Mouse (Mus musculus) heart, adult 9 months (tissue): ENCODE results near the gene Crat.
A peak's percentile ranks its signal among the peaks of the same experiment; 100 is the strongest.

ENCODE experiments used
- DNase-seq, 2 experiments: peaks; one replicate each; pipeline ENCODE4 v3.0.0; 2022; ENCODE audit warnings: low spot score in 2 of 2

Gene Crat

GRCm38 (mm10) chr2:30415157-30415935 lies at the start of gene Crat:
Gene Crat, minus strand, starts transcription at chr2:30415813.
- peak; percentile 97 for DNase-seq

- no peak for DNase-seq
Observed at GRCm38 (mm10) chr2:30464411-30464810, 48.8 kb upstream of the Crat start.

DNA sequence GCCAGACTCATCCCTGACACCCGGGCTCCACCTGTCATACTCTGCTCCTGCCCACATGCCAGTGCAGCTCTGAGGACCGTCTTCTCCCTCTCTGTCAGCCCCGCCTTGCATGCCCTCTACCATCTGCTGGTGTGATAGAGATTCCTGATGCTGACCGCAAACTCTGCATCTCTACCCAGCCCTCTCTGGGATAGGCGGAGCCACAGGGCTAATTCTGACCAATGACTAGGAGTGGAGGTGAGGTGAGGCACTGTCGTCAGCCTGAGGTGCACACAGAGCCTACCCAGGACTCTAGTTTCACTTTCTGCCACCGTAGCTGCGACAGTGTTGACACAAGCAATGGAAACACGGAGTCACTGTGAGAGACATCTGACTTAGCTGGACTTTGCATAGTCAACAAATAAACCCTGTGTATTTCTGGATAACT lies 48.3 kb upstream of the Crat start:
- DNase-seq: peak; percentile 78 to 84

- DNase-seq: no peak
Observed at GRCm38 (mm10) chr2:30463341-30463761, 47.7 kb upstream of the Crat start.

DNA sequence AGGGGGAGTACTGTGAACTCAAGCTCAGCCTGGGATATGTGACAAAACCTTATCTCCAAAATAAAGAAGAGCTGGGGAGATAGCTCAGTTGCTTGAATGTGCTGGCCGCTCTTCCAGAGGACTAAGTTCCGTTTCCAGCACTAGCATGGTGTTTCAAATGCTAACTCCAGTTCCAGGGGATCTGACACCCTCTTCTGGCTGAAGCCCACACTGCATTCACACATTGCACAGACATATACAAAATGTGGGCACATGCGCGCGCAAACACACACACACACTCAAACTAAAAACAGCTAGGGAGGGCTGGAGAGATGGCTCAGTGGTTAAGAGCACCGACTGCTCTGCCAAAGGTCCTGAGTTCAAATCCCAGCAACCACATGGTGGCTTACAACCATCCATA lies 43.6 kb upstream of the Crat start:
- DNase-seq: no peak

- no peak for DNase-seq
Observed at GRCm38 (mm10) chr2:30458349-30458748, 42.7 kb upstream of the Crat start.

- no peak for DNase-seq
Observed at GRCm38 (mm10) chr2:30456104-30456980, 40.7 kb upstream of the Crat start.

DNA sequence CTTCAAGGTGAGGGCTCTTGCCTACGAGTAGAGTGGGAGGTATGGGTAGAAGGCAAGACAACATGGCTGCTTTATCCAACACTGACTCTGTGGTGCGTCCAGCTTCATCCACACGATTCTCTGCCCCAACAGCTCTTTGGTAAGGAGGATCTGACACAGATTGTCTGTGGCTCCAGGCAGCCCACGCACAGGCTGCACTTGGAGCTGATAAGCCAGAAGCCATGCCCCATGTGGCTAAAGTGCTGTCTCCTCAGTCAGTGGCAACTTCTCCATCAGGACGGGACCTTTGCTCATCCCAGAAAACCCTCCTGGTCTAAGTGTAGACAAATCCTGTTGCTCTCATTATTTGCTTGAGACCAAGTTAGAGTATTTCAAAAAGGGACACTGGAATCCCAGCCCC lies 39.0 kb upstream of the Crat start:
- no peak for DNase-seq

- no peak for DNase-seq
Observed at GRCm38 (mm10) chr2:30453570-30453969, 38.0 kb upstream of the Crat start.

- DNase-seq: no peak
Observed at GRCm38 (mm10) chr2:30451525-30451924, 35.9 kb upstream of the Crat start.

- DNase-seq: no peak
Observed at GRCm38 (mm10) chr2:30450530-30450929, 34.9 kb upstream of the Crat start.

DNA sequence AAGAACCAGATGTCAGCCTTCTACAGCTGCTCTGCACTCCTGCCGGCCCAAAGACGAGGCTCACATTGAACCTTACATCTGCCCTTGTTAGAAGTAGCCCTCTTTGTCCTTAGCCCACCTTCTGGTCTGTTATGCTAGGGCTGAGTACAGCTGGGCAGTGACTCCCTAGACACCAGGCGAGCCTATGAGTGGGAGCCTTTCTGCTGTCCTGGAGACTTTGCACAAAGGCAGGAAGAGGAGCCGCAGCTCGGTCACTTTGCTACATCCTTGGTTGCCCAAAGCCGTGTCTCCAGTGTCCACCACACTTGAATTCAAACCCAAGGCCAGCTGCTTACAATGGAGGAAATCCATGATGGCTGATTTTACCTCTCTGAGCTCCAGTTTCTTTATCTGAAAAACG lies 32.8 kb upstream of the Crat start:
- no peak for DNase-seq

DNA sequence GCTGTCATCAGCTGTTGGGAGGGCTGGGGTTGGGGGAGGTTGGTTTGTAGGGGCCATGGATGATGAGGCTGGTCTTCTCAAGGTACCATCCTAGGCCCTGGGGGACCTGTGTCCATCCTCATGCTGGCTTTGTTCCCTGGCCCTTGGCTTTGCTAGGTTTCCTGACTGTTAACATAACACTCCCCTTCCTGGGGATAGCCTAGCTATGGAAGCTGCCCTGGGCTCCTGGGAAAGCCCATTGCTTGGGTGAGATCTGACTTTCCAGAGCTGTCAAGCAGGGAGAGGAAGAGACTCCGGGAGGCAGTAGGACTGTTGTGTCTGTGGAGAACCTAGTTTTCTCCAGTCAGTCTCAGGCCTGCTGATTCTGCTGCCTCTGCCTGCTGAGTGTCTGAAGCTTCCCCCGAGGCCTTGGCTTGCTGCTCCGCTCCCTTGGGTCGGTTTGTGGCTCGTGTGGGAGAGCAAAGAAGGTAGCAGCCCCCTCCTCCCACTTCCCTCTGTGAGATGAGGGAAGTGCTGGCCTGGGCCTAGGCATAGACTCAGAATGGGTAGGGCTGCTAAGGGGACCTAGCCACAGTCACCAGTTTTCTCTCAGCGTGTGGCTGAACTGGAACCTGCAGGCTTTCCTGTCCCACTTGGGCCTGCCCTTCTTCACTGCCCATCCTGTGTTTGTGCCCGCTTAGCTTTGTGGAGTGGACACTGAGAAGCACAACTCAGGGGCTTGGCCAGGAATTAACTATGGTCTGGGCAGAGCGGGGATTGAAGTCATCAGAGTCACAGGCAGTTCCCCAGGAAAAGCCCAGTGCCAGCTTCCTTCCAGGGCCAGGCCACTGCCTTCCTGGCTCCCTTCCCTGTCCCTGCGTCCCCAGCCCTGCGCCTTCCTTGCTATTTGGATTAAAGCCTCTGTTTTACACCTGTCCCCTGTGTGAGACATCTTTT lies 31.5 kb upstream of the Crat start:
- DNase-seq: no peak

GRCm38 (mm10) chr2:30445312-30445711 lies 29.7 kb upstream of the Crat start:
- DNase-seq: peak; percentile 58 to 70

- no peak for DNase-seq
Observed at GRCm38 (mm10) chr2:30444450-30444849, 28.8 kb upstream of the Crat start.

GRCm38 (mm10) chr2:30444006-30444405 lies 28.4 kb upstream of the Crat start:
- no peak for DNase-seq

DNA sequence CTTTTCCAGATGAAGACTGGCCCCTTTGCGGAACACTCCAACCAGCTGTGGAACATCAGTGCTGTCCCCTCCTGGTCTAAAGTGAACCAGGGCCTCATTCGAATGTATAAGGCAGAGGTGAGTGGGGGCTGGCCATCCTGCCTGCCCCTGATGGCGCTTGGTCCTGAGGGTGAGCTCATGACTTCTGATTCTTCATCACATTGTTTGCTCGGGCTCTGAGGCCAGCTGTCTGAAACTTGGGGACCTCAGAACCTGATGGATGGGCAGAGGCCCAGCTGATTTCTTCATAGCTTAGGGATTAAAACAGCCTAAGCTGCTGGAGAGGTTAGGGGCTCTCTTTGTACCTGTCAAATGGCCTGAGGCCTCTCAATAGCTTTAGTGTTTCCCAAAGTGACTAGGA lies 27.7 kb upstream of the Crat start:
- no peak for DNase-seq

- no peak for DNase-seq
Observed at GRCm38 (mm10) chr2:30442498-30442890, 26.9 kb upstream of the Crat start.

DNA sequence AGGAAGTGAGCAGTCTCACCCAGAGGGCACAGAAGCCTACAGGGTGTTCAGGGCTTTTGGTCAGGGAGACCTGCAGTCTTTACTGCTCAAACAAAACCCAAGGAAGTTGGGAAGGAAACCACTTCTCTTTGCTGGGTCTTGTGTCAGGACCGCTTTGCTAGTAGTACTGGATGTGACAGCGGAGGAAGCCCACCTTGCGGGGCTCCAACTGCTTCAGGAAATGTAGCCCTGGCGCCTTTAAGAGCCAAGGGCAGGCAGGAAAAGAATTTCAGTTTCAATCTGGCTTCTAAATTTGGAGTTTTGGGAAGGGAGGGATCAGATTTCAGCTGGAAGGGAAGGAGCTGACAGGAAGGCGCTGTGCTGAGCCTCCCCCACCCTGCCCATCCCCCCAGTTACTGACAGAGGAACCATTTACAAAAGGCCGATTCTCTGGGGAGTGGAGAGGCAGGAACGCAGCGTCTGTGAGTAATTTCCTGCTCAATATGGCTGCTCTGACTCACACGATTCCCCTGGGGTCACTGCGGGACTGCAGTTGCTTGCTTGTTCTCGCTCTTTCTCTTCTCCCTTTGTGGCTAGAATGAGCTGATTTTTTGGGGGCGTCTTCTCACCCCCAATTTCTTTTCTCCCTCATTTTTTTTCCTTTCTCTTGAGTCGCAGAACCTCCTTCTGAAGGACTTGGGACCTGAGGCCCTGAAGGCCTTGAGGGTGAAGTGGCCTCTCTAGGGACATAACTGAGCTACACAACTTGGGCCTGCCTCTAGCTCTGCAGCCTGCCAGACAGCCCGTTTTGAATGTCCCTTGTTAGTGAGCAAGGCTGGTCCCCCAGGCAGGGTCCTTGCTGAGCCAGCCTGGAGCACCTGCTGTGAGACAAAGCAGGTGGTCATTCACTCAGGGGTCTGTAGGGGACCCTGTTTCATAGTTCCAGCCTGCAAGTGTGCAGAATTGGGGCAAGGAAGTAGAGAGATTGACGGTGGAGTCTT lies 26.2 kb upstream of the Crat start:
- DNase-seq: peak; percentile 94 to 95

DNA sequence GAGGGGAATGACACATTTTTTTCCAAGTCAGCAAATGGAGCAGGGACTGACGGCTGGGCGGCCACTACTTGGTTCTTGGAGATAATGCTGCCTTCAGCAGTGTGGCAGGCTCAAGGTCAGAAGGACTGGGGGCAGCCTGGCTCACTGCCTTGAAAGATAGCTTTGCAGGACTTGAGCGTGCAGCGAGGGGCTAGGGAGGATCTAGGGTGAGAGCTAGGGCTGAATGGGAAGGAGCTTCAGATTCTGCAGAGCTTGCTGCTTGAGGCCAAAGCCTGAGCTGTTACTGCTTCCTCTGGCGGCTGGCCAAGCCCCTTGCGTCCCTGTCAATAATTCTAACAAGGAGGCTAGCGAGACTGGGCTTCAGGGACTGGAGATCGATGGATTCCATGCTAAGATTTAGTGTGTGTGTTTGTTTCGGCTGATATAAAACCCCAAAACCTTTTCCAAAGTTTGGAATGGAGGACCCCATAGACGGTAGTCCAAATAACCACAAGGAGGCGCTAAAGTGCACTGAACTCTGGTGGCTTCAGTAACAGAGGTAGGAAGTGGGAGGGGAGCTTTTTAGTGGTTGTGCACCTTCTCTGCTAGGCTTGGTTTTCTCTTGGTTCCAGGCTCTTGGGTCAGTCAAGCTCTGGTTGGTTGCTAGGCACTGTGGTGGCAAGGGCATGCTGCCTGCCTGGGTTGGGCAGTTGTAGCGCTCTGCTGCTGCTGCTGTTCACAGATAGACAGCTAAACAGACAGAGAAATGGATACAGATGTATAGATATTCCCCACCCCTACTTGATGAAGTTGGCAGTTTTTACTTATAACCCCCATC lies 25.3 kb upstream of the Crat start:
- peak; percentile 88 to 89 for DNase-seq
